Mouse (Mus musculus): Measurements from ENCODE around the gene Map7.
A peak's percentile ranks its signal among the peaks of the same experiment; 100 is the strongest.

Gene Map7

DNA sequence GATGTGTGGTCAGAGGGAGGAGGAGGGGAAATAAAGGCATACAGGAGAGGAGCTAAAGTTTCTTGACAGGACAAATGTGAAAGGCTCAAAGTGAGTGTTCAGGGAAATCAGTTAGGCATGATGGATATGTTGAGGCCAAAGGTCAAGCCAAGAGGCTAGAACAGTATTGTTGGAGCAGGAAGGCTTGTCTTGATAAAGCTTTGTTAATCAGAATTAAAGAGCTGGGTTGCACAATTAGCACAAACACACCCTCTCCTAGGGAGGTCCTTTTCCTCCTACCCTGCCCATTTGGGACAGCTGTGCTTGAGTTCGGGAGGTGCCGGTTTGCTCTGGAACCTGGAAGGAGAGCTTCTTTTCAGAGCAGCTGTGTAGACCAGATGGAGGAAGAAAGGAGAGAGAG is 5.2 kb downstream of the Map7 start:
- DNase-seq, result no peak

DNA sequence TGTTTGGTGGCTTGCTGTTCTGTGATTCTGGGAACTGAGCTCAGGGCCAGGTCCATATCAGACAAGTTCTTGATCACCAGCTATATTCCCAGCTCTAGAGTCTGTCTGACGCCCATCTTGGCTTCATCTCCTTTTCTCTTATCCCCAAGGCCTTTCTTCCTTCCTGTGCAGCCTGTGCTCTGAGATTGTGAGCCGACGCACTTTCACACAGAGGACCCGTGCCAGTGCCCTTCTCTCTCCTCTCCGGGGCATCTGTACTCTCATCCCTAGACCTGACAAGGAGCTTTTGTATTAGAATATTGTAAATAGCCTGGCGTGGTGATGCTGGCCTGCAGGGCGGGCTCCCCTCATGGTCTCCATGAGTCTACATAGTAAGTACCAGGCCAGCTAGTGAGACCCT is 7.1 kb downstream of the Map7 start:
- no peak for DNase-seq

DNA sequence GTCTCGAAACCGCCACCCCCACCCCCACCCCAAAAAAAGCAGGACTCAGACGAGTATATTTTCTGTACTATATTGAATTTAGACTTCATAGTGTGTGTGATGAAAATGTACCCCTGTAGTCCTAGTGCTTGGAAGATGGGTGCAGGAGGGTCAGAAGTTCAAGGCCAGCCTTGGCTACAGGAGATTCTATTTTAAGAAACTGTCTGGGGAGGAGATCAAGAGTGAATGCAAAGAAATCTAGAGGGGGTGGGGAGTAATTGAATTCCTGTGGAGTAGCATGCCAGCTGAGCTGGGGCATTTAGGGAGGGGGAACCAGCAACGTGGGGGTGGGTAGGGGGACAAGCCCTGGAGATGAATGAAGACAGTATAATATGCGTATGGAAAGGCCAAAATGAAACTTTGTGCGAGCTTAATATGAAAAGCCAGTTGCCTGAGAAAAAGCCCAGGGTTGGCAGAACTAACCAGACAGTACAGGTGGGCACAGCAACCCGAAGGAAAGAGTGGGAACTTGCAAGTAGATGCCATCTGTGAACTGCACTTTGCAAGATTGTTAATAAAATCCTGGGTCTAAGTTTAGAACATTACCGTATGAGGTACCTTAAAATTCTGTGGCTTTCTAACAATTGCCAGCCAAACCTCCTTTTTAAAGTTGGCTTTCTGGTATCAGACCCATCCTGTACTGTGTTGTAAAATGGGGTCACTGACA is 8.9 kb downstream of the Map7 start:
- DNase-seq, result no peak

DNA sequence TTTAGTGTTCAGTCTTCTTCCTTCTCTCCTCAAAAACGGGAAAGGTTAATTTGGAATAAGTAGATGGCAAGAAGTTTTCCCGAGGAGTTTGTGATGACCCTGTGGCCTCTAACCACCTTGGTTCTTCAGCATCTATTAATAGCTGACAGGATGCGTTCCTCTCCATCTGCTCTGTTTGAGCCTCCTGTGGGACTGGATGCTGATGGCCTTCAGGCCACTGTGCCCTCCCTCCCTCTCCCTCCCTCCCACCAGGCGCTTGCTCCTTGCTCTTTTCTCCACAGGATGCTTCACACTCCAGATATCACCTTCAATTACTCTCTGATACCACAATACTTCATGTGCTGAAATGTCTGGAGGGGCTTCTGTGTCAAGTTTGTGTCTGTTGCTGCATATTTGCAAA is 10.5 kb downstream of the Map7 start:
- DNase-seq, result no peak

DNA sequence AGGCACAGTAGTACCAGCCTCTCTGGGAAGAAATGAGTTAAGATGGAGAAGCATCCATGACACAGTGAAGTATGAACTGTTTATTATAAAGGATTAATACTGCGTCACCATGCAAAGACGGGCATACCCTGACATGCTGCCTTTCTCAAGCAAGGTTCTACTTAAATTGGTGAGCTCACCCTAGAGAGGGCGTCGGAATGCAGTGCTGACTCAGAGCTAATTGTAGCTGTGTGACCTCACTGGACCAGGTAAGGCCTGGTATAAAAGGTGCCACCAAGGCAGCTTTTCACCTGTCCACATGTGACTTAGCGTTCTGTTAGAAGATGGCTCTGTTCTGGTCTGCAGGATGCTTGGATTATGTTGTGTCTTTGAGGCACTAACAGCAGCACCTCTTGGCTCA is 11.0 kb downstream of the Map7 start:
- no peak for DNase-seq

DNA sequence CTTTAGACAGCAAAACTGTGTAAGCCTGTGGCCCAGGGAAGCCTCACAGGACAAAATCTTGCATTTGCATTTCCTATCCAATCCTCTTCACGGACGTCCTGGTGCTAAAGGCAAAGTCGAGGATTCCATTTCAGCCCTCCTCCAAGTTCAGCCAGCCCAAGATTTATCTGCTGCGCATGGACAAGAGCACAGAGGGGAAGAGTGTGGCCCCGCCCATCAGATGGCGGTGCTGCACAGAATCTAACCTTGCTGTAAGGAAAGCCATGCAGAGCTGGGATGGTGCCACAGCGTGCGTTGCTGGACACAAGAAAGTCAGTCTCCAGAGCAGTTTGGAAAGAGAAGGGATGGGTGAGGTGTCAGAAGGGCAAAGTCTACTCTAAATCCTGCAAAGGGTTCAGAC is 12.6 kb downstream of the Map7 start:
- DNase-seq, result no peak

DNA sequence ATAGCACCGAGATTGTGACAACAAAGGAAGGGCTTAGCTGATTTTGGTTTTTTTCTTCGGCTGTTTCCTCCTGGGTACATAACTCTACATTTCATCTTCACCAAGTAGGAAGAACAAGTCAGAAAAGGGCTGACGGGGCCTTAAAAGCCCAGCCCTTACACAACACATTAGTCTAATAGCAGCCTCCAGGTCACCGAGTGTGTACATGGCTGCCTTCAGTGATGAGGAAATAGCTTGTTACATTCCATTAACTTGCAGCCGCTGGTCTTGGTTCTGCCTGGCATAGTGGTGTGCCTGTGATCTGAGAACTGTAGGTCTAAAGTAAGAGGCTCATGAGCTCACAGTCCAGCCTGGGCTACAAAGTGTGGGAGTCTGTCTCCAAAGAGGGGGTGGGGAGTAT is 16.5 kb downstream of the Map7 start:
- no peak for DNase-seq

DNA sequence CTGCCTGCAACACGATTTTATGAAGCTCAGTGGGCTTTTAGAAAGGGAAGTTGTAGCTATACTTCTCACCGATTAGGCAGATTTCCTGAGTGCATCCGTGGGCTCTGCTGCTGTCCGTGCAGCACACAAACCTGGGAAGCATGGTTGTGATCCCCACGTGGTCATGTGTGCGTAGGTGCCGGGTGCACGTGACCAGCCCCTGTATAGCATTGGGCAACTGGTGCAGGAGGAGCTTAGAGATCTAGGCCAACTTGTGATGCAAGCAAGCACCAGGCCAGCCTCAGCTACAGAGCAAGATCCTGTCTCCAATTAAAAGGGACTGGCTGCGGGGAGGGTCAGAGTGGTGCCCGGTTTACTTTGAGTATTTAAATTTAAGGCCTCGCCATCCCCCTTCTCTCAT is 18.5 kb downstream of the Map7 start:
- no peak for DNase-seq

DNA sequence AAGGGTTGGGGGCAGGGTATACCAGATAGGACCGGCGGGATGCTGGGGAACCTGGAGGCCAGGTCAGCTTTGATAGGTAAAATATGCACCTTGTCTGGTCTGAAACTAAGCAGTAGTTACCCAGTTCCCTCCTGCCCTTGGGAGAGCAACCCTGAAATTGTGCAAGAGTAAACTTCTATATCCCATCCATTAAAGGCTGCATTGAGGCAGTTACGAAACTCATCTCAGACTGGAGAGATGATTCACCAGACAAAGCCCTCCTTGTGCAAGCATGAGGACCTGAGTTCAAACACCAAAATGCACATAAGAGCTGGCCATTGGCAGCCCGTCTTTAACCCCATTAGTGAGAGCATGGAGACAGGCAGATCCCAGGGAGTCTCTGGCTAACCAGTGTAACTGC is 19.2 kb downstream of the Map7 start:
- DNase-seq, result no peak

DNA sequence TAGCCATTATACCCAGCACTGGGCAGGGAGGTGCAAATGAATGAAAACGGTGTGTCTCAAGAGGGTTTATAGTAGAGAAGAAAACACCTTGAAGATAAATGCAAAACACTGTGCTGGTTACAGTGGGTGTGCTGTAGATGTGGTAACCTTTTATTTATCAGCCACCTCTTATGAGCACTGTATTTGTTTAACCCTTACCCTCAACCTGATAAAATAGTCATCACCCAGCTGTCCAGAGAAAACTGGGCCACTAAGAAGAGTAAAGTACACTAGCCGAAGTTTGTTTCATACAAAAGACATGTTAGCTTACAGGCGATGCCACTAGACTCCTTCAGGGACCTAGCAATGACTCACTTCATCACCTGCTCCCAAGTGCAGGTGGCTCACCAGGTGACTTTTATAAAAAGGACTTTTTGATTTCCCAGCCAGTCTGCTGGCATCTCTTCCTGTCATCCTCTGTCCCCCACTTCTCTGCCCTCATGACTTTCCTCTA is 21.0 kb downstream of the Map7 start:
- DNase-seq, result no peak

DNA sequence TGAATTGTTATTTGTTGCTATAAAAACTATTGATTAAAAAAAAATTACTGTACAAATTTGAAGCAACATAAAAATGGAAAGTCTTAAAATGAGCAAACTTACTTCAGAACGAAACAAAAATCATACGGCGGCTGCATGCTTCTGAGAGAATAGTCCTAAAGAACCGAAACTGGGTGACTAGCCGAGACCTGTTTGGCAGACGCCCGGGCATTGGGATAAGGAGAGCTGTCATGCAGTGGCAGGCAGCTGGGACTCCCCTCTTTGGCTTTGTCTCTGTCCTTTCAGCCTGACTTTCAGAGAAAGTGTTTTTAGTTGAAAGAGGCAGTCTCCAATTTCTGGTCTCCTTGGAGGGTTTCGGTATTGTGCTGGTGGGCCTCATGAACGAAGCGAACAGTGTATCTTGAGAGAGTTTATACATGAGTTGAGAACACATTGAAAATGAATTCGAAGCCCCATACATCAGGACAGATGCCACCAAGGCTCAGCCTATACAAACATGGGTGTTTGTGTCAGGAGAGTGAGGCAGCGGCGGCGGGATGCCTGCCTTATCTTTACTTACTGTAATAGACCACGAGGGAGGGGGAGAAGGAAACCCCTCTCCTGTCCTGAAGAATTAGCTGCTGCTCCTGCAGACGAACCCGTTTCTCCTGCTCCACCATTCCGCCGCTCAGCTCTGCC is 21.8 kb downstream of the Map7 start:
- peak; percentile 40 to 49 for DNase-seq

DNA sequence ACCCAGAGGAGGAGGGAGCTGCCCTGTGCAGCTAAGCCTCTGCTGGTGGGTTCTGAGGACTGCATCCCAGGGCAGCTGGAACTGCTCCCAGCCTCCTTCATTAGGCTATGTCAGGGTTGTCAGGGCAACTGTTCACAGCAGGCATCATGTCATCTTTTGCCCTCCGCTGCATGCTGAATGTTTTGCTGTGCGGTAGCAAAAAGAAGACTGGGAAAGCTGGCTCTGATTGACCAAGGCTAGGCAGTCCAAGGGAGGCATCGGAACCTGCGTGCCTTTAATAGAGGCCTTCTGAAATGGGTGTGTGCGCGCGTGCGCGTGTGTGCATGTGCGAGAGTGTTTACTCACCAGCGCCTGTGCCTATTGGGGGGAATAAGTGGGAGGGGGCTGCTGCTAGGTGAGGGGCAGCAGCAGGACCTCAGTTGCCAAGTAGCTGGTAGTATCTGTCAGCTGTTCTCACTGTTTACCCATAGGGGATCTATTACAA is 22.4 kb downstream of the Map7 start:
- peak; percentile 93 for DNase-seq

DNA sequence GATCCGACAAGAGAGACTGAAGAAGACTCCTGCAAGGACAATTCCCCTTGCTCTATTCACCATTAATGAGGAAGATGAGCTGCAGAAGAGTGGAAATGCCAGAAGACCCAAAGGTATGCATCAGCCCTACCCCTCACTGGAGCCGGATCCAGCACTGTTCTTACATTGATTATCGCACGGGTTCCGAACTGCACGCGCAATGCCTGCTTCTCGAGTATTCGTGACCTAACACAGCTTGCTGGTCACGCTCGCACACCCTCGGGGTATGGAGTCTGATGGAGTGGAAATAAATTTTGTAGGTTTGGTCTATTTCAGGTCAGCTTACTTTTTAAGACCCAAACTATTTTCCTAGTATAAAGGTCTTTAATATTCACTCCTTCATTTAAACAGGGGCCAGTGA is 22.9 kb downstream of the Map7 start:
- DNase-seq, result peak; percentile 29 to 40

DNA sequence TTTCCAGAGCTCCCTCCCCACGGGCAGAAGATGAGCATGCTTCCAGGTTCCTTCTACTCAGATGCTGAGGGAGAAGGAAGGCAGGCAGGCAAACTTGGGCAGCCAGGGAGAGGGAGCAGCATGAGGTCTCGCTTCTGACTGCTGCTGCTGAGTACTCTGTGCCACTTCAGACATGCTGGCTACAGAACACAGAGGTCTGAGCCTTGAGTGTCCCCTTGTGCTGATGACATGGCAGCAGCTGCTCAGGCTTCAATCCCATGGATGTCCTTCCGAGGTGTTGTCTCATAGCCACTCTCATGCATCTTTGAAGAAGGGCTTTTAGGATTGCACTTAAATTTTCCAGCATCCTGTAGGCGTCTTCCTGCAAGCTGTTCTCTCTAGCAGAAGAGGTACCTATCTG is 23.5 kb downstream of the Map7 start:
- DNase-seq, result peak; percentile 34 to 36

DNA sequence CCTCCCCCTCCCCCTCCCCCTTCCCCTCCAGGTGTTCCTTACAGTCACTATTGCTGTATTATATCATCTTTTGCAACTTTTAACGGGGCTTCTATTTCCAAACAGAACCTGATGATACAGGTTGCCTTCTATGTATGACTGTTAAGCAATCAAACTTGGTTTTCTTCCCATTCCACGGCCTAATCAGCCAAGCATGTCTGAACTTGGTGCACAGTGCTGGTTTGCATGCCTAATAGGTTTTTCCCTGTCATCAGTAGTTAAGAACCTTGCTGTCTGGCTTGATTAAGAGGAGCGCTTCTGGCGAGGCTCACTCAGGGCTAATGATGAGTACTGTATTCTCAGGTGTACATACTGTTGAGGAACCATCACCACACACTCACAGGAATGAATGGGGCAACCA is 25.5 kb downstream of the Map7 start:
- DNase-seq, result no peak

DNA sequence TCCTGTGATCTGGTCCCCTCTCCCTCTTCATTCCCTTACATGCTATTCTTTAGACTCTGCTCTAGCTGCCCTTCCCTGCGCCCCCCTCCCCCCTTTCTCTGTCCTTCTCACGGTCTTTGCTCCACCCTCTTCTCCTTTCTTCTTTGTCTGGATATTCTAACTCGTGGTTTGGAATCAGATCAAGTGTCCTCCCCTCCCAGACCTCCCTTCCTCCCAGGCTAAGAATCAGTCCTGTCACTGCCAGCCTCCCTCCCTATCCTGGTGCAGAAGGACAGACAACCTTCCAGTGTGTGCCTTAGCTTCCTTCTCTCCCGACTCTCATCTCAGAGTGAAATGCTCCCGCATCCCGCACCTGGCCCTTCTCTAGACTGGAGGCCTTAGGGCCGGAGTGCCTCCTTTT is 27.8 kb downstream of the Map7 start:
- no peak for DNase-seq

DNA sequence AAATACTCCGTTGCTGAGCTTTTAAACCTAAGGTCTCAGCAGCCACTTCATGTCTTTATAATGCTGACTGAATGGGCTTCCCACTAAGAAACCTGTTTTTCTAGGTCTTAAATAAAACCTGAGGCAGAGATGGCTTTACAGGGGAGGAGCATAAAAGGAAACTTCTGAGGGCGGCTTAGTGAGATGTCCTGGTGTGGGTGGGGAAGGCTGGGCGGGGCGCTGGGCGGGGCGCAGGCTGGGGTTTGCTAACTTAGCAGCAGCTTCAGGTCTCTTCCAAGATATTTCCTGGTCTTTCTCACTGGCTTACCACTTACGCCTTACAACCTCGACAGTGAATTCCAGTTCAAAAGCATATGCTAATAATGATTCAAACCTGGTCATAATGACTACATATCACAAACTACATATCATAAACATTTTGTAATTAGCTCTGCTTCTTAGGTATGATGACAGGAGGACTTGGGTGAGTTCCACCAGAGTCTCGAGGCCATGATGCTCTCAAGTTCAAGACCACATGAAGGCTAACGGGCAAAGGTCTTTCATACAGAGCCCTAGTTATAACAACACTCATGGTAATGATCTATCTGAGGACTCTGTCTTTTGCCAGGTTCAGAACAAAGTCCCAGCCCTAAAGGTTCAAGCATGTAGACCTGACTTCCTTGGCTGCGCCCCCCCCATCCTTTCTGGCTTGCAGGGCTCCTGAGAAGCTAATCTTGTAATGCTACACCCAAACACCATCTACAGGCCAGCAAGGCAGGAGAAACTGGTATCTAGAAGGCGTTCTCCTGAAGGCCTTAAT is 30.7 kb downstream of the Map7 start:
- DNase-seq, result no peak

DNA sequence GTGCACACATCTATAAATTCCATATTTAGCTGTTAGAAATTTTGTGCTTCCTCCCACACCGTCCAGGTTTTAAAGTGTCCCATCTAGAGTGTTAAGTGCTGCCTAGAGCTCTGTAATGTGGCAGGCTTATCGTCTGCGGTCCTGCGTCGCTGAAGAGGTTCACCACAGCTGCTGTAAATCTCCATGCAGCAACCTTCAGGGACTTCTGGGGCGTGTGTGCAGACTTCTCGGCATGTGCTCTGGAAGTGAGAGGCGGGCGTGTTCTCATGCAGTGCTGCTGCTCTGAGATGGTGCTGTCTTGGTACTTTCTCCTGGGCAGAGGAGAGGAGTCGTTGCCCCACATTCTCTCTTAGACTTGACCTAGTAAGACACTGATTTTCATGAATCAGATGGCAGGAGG is 32.9 kb downstream of the Map7 start:
- DNase-seq, result no peak

DNA sequence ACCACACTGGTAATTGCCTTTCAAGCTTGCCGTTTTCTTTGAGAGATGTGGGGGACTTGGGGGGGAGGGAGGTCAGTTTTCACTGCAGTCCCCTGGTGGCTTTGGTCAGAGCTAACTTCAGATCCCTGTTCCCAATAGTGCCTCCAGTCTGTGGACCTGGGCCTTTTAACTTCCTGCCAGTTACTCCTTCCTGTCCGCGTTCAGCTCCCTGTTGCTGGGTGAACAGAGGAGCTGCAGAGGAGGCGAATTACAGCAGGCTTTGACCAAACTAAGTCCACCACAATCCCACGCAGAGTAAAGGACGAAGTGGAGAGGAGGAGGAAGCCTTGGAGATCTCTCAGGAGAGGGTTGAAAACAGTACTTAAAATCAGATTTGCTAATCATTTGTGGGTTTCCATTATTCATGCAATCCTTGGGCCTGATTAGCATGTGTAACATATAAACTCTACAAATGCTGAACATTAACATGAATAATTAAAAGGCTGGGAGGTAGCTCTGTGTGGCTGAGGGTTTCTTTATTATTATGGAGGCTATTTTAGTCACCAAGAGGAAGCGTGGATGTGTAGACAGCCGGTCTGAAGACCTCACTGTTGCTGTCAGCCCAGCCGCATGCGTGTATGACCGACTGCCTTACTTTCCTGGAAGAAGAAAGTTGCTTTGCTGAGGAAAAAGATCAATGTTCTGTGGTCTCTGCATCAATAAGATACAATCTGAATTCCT is 33.6 kb downstream of the Map7 start:
- DNase-seq, result no peak

DNA sequence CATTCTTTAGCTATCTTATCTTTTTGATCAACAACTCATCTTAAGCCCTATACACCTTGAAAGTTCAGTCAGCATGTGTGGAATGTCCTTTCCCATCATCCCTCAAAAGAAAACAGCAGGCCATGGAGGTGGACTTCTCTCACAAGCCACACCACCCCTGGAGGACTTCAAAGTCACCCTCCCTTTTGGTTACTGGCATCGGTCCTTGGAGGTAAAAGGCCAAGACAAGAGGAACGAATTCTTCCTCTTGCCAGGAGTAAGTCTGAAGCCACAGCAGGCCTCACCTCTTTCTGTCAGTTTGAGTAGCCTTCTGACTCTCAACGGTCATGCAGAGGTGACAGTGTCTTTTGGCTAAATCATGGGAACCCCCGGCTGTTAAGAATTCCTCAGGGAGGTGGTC is 36.1 kb downstream of the Map7 start:
- no peak for DNase-seq

DNA sequence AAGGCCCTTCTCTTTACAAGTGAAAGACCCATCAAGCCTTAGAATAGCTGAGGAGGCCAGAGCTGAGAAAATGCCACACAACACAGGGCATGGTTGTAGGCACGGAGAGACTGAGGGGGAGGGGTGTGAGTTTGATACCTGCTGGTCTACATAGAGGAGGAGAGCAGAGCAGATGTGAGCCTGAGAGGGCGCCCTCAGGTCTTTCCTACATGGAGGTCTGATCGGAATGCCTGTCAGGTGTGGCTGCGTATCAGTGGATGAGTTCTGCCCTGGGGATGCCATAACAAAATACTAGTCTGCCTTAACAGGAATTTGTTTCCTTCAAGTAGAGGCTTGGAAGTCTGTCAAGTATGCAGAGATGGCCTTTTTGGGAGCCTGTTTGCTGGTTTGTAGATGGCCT is 37.0 kb downstream of the Map7 start:
- no peak for DNase-seq

DNA sequence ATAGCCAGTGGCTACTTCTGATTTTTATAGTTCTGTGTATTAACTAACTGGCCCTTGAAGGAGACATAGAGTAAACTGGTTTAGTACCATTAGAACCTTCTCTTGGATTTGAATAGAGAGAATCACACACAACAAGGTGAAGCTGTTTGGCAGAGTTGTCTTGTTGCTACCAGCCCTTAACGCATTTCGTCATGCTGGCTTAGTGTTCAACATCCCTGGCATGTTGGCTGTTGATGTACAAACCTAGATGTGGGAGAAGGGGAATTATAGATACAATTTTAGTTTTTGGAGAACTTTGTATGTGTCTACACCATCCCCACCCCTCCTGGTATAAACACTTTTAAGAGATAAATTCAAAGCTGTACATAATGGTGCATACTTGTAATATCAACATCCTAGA is 37.5 kb downstream of the Map7 start:
- no peak for DNase-seq

DNA sequence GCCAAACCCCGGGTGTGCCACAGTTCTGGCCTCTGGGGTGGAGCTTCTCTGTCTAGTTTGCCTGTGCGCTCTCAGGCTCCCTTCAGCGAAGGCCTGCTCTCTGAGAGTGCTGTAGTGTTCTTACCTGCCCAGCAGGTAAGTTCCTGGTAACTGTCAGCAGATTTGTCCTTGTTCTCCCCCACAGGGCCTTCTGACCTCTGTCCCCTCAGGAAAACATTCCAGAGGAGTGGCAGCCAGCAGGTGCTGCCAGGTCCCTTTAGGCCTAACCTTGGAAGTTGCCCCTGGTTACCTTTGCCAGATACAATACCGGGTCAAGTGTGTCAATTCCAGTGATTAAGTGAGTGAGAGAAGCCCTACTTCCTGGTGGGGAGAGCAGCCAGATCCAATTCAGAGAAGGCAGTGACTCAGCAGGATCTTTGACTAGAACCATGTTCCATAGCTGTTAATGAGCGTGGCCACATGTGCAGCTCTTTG is 38.6 kb downstream of the Map7 start:
- DNase-seq, result no peak

Data from cerebellum, postnatal 10 days (tissue).